Mouse (Mus musculus): ENCODE measurements around the gene Akap7. TPM values are rescaled to one million over a fixed set of nuclear protein-coding genes. Genes with fewer than 3 reads are reported as not detected.

The Akap7 gene
- polyA plus RNA-seq, 1 experiment: 9.0 TPM

DNA sequence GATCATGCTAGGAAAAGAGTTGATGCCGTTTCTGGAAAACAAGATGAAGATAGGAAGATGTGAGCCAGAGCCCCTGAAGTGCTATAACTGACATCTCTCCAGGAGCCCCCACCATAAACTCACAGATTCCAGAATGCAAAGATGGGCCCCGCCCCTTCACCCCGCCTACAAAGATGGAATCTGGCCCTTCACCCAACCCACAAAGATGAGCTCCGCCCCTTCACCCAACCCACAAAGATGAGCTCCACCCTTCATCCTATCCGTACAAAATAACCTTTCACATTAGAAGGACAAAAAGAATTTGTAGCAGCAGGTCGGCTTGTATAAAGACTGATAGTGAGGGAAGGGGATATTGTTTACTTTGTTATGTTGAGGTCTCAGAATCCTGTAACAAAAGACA, 49.5 kb downstream of the Akap7 start:
- no peak overlapping the region for H3K4me2 ChIP-seq (ENCODE audit: low read depth)
- no peak overlapping the region for H3ac ChIP-seq (ENCODE audit: control insufficient read depth, insufficient read length)
- TF ChIP-seq TCF3 (IDR thresholded peaks at IDR 0.05; ENCODE audit: insufficient read length, low read depth) (no peak), SRF (IDR thresholded peaks at IDR 0.05; ENCODE audit: control insufficient read depth, insufficient read length, low read depth) (no peak), REST (IDR thresholded peaks at IDR 0.05; ENCODE audit: insufficient read depth, insufficient read length) (no peak), CEBPB (IDR thresholded peaks at IDR 0.05; ENCODE audit: insufficient read depth, poor library complexity, severe bottlenecking) (no peak), POLR2AphosphoS2 (IDR thresholded peaks at IDR 0.05; ENCODE audit: insufficient read length, low read depth) (no peak), USF1 (IDR thresholded peaks at IDR 0.05; ENCODE audit: low read depth) (no peak), MYOD1 (IDR thresholded peaks at IDR 0.05; ENCODE audit: control insufficient read depth in 1 of 3, insufficient read length in 2 of 3, low read depth in 2 of 3) (no peak), TCF12 (IDR thresholded peaks at IDR 0.05; ENCODE audit: insufficient read depth, poor library complexity, severe bottlenecking) (no peak), POLR2A (IDR thresholded peaks at IDR 0.05; ENCODE audit: insufficient read length, low read depth) (no peak), MYOG (IDR thresholded peaks at IDR 0.05; ENCODE audit: control insufficient read depth in 1 of 3, insufficient read depth in 1 of 3, insufficient read length in 2 of 3, low read depth in 2 of 3) (no peak), E2F4 (IDR thresholded peaks at IDR 0.05; ENCODE audit: insufficient read depth) (no peak), MAX (IDR thresholded peaks at IDR 0.05; ENCODE audit: low read depth) (no peak)
- no peaks in the 10 kb centered on the region for H3K27me3 ChIP-seq (ENCODE audit: control insufficient read depth, insufficient read depth, insufficient read length)
- H3K79me2 ChIP-seq (ENCODE audit: control insufficient read depth, insufficient read depth): no peaks in the 10 kb centered on the region
- H3K36me3 ChIP-seq (ENCODE audit: control insufficient read depth, insufficient read depth): no peaks in the 10 kb centered on the region
- H3K4me3 ChIP-seq: no peak overlapping the region

DNA sequence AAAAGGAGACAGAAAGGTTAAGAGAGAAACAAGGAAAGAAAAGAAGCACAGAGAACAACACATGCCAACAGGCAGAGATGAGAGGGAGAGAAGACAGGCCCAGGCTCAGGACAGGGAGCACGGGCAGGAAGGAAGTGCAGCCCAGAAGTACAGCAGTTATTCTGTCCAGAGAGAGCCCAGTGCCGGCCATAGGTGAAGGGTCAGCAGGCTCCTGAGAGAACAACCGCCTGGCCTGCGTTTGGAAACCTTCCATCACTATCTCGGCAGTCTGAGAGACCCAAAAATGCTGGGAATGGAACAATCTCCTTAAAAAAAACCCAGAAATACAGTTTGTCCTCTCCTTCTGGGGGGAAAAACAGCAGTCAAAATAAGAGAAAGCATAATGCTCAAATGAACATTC, 50.2 kb downstream of the Akap7 start:
- H3K4me3 ChIP-seq: no peak overlapping the region
- no peaks in the 10 kb centered on the region for H3K27me3 ChIP-seq (ENCODE audit: control insufficient read depth, insufficient read depth, insufficient read length)
- TF ChIP-seq MYOD1 (IDR thresholded peaks at IDR 0.05; ENCODE audit: control insufficient read depth in 1 of 3, insufficient read length in 2 of 3, low read depth in 2 of 3): no peak
- no peak for TF ChIP-seq TCF3 (IDR thresholded peaks at IDR 0.05; ENCODE audit: insufficient read length, low read depth)
- no peak for TF ChIP-seq POLR2AphosphoS2 (IDR thresholded peaks at IDR 0.05; ENCODE audit: insufficient read length, low read depth)
- TF ChIP-seq MYOG (IDR thresholded peaks at IDR 0.05; ENCODE audit: control insufficient read depth in 1 of 3, insufficient read depth in 1 of 3, insufficient read length in 2 of 3, low read depth in 2 of 3): no peak
- no peak for TF ChIP-seq E2F4 (IDR thresholded peaks at IDR 0.05; ENCODE audit: insufficient read depth)
- no peak for TF ChIP-seq POLR2A (IDR thresholded peaks at IDR 0.05; ENCODE audit: insufficient read length, low read depth)
- TF ChIP-seq CEBPB (IDR thresholded peaks at IDR 0.05; ENCODE audit: insufficient read depth, poor library complexity, severe bottlenecking): no peak
- TF ChIP-seq MAX (IDR thresholded peaks at IDR 0.05; ENCODE audit: low read depth): no peak
- TF ChIP-seq TCF12 (IDR thresholded peaks at IDR 0.05; ENCODE audit: insufficient read depth, poor library complexity, severe bottlenecking): no peak
- TF ChIP-seq SRF (IDR thresholded peaks at IDR 0.05; ENCODE audit: control insufficient read depth, insufficient read length, low read depth): no peak
- TF ChIP-seq USF1 (IDR thresholded peaks at IDR 0.05; ENCODE audit: low read depth): no peak
- no peak for TF ChIP-seq REST (IDR thresholded peaks at IDR 0.05; ENCODE audit: insufficient read depth, insufficient read length)
- no peak overlapping the region for H3K4me2 ChIP-seq (ENCODE audit: low read depth)
- H3ac ChIP-seq (ENCODE audit: control insufficient read depth, insufficient read length): no peak overlapping the region
- no peaks in the 10 kb centered on the region for H3K36me3 ChIP-seq (ENCODE audit: control insufficient read depth, insufficient read depth)
- no peaks in the 10 kb centered on the region for H3K79me2 ChIP-seq (ENCODE audit: control insufficient read depth, insufficient read depth)

DNA sequence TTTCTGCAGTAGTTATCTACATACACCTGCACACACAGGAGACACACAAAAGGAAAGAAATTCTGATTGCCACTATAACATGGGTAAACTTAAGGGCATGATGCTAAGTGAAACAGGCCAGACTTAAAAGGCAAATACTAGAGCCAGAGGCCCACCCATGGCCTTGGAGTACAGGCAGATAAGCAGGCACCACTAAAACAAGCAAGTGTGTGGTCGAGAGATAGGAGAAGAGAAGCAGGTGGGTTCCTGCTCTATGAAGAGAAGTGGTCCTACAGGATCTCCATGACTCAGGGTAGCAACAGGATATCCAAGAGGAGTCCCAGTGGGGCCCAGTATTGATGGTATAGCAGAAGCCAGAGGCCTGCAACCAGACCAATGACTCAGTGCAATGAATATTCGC, 54.2 kb downstream of the Akap7 start:
- Histone ChIP-seq H3ac (ENCODE audit: control insufficient read depth, insufficient read length) (no peak overlapping the region), H3K36me3 (ENCODE audit: control insufficient read depth, insufficient read depth) (no peaks in the 10 kb centered on the region)
- TF ChIP-seq CEBPB (IDR thresholded peaks at IDR 0.05; ENCODE audit: insufficient read depth, poor library complexity, severe bottlenecking) (no peak), MYOG (IDR thresholded peaks at IDR 0.05; ENCODE audit: control insufficient read depth in 1 of 3, insufficient read depth in 1 of 3, insufficient read length in 2 of 3, low read depth in 2 of 3) (no peak), POLR2A (IDR thresholded peaks at IDR 0.05; ENCODE audit: insufficient read length, low read depth) (no peak), MAX (IDR thresholded peaks at IDR 0.05; ENCODE audit: low read depth) (no peak), TCF12 (IDR thresholded peaks at IDR 0.05; ENCODE audit: insufficient read depth, poor library complexity, severe bottlenecking) (no peak), USF1 (IDR thresholded peaks at IDR 0.05; ENCODE audit: low read depth) (no peak), REST (IDR thresholded peaks at IDR 0.05; ENCODE audit: insufficient read depth, insufficient read length) (no peak), SRF (IDR thresholded peaks at IDR 0.05; ENCODE audit: control insufficient read depth, insufficient read length, low read depth) (no peak), POLR2AphosphoS2 (IDR thresholded peaks at IDR 0.05; ENCODE audit: insufficient read length, low read depth) (no peak), E2F4 (IDR thresholded peaks at IDR 0.05; ENCODE audit: insufficient read depth) (no peak), TCF3 (IDR thresholded peaks at IDR 0.05; ENCODE audit: insufficient read length, low read depth) (no peak)

DNA sequence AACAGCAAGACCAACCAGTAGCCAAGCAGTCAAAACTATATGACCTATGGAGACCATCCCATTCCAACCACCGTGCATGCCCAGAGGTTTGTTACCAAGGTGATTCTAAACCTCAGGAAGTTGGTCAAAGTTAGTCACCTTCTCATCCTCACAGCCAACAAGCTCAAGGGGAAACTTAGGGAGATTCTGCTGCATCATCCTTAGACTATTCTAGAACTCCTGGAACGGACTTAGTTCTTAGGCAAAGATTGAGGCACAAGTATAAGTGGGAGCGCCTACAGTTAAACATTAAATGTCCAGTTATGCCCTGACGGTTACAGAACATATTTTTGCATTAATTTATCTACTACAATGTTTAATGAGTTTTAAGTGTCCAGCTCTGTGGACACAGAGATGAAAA, 54.7 kb downstream of the Akap7 start:
- Histone ChIP-seq H3K36me3 (ENCODE audit: control insufficient read depth, insufficient read depth) (no peaks in the 10 kb centered on the region), H3K4me2 (ENCODE audit: low read depth) (no peak overlapping the region), H3K4me3 (no peak overlapping the region), H3K27me3 (ENCODE audit: control insufficient read depth, insufficient read depth, insufficient read length) (no peaks in the 10 kb centered on the region), H3ac (ENCODE audit: control insufficient read depth, insufficient read length) (no peak overlapping the region), H3K79me2 (ENCODE audit: control insufficient read depth, insufficient read depth) (no peaks in the 10 kb centered on the region)
- TF ChIP-seq MYOG (IDR thresholded peaks at IDR 0.05; ENCODE audit: control insufficient read depth in 1 of 3, insufficient read depth in 1 of 3, insufficient read length in 2 of 3, low read depth in 2 of 3) (no peak), POLR2A (IDR thresholded peaks at IDR 0.05; ENCODE audit: insufficient read length, low read depth) (no peak), SRF (IDR thresholded peaks at IDR 0.05; ENCODE audit: control insufficient read depth, insufficient read length, low read depth) (no peak), CEBPB (IDR thresholded peaks at IDR 0.05; ENCODE audit: insufficient read depth, poor library complexity, severe bottlenecking) (no peak), MYOD1 (IDR thresholded peaks at IDR 0.05; ENCODE audit: control insufficient read depth in 1 of 3, insufficient read length in 2 of 3, low read depth in 2 of 3) (no peak), USF1 (IDR thresholded peaks at IDR 0.05; ENCODE audit: low read depth) (no peak), MAX (IDR thresholded peaks at IDR 0.05; ENCODE audit: low read depth) (no peak), E2F4 (IDR thresholded peaks at IDR 0.05; ENCODE audit: insufficient read depth) (no peak), REST (IDR thresholded peaks at IDR 0.05; ENCODE audit: insufficient read depth, insufficient read length) (no peak), POLR2AphosphoS2 (IDR thresholded peaks at IDR 0.05; ENCODE audit: insufficient read length, low read depth) (no peak), TCF3 (IDR thresholded peaks at IDR 0.05; ENCODE audit: insufficient read length, low read depth) (no peak), TCF12 (IDR thresholded peaks at IDR 0.05; ENCODE audit: insufficient read depth, poor library complexity, severe bottlenecking) (no peak)

More for the DNA sequence above, 54.2 kb downstream of the Akap7 start:
- no peaks in the 10 kb centered on the region for H3K79me2 ChIP-seq (ENCODE audit: control insufficient read depth, insufficient read depth)
- H3K27me3 ChIP-seq (ENCODE audit: control insufficient read depth, insufficient read depth, insufficient read length): no peaks in the 10 kb centered on the region
- H3K4me3 ChIP-seq: no peak overlapping the region
- H3K4me2 ChIP-seq (ENCODE audit: low read depth): no peak overlapping the region
